Mouse (Mus musculus) ES-Bruce4 (cell line): ENCODE measurements at regions not wholly inside any gene's neighbourhood (a gene's known extent, or its start where the extent isn't known, plus 50 kb on each side); places are given as distances from the start of the nearest gene placed in this dataset.
A peak's percentile ranks its signal among the peaks of the same experiment; 100 is the strongest.

Source experiments
- H3K27ac ChIP-seq: 2 replicates; pipeline ENCODE4 v1.5.1; 2012; ENCODE audit warnings: low read length, inconsistent platforms; ENCODE audit not compliant: insufficient read depth
- H3K27me3 ChIP-seq: 2 replicates; pipeline ENCODE4 v1.6.1; 2012; ENCODE audit warnings: mild to moderate bottlenecking, low read length, inconsistent platforms; ENCODE audit not compliant: control insufficient read depth, poor library complexity, insufficient read depth, severe bottlenecking
- H3K36me3 ChIP-seq: 2 replicates; pipeline ENCODE4 v1.6.1; 2012; ENCODE audit warnings: inconsistent platforms, mild to moderate bottlenecking, low read length, moderate library complexity; ENCODE audit not compliant: control insufficient read depth, poor library complexity, insufficient read depth, severe bottlenecking
- H3K4me1 ChIP-seq: one replicate; pipeline ENCODE4 v1.8.1; 2011; ENCODE audit warnings: low read length; ENCODE audit not compliant: control insufficient read depth, insufficient read depth
- H3K4me3 ChIP-seq: 2 replicates; pipeline ENCODE4 v1.5.1; 2011; ENCODE audit warnings: low read depth, mild to moderate bottlenecking, low read length
- H3K9ac ChIP-seq: 2 replicates; pipeline ENCODE4 v1.6.1; 2012; ENCODE audit warnings: low read depth, mild to moderate bottlenecking, inconsistent platforms; ENCODE audit not compliant: poor library complexity, severe bottlenecking
- H3K9me3 ChIP-seq: replicated peaks from 2 replicates; pipeline ENCODE4 v1.6.1; 2012; ENCODE audit warnings: mild to moderate bottlenecking, low read length, inconsistent platforms; ENCODE audit not compliant: control insufficient read depth, poor library complexity, insufficient read depth, severe bottlenecking
- CTCF ChIP-seq: IDR thresholded peaks from one replicate; pipeline ENCODE4 v1.8.1; 2011; ENCODE audit warnings: low read depth, low read length
- EP300 ChIP-seq: IDR thresholded peaks from 2 replicates; pipeline ENCODE4 v1.6.1; 2011; ENCODE audit warnings: low read depth, low read length; ENCODE audit not compliant: insufficient read depth
- POLR2A ChIP-seq: IDR thresholded peaks from one replicate; pipeline ENCODE4 v1.8.1; 2011; ENCODE audit warnings: low read length; ENCODE audit not compliant: insufficient read depth

- no peaks in the 10 kb centered on the region for H3K36me3 ChIP-seq
- no peak for TF ChIP-seq CTCF
- TF ChIP-seq EP300, result 0 out of 2 replicates have a peak, but pooled peaks have one; percentile 16
- no peak for TF ChIP-seq POLR2A
- H3K9me3 ChIP-seq, result no peaks in the 10 kb centered on the region
- no peaks in the 10 kb centered on the region for H3K27me3 ChIP-seq
- H3K4me3 ChIP-seq, result no peak overlapping the region
- no peaks in the 10 kb centered on the region for H3K4me1 ChIP-seq
- no peak overlapping the region for H3K27ac ChIP-seq
- no peak overlapping the region for H3K9ac ChIP-seq
Observed at GRCm38 (mm10) chr8:35943686-35944085, 178.1 kb downstream of the Gm19410 start.

- Histone ChIP-seq H3K4me3 (no peak overlapping the region), H3K9ac (no peak overlapping the region), H3K27me3 (no peaks in the 10 kb centered on the region), H3K9me3 (no peaks in the 10 kb centered on the region), H3K4me1 (no peaks in the 10 kb centered on the region), H3K27ac (no peak overlapping the region), H3K36me3 (no peaks in the 10 kb centered on the region)
- no peak for TF ChIP-seq CTCF
- TF ChIP-seq POLR2A, result no peak
- TF ChIP-seq EP300, result no peak
Observed at GRCm38 (mm10) chr8:35944461-35944860, 178.9 kb downstream of the Gm19410 start.

- no peaks in the 10 kb centered on the region for H3K27me3 ChIP-seq
- H3K36me3 ChIP-seq, result no peaks in the 10 kb centered on the region
- H3K4me3 ChIP-seq, result no peak overlapping the region
- no peaks in the 10 kb centered on the region for H3K9me3 ChIP-seq
- no peak overlapping the region for H3K9ac ChIP-seq
- no peaks in the 10 kb centered on the region for H3K4me1 ChIP-seq
- no peak overlapping the region for H3K27ac ChIP-seq
- 0 out of 2 replicates have a peak, but pooled peaks have one; percentile 42 for TF ChIP-seq EP300
- TF ChIP-seq CTCF, result no peak
Observed at GRCm38 (mm10) chr8:35946539-35946940, 180.9 kb downstream of the Gm19410 start.

GRCm38 (mm10) chr8:35948146-35948545 is 182.6 kb downstream of the Gm19410 start:
- TF ChIP-seq POLR2A, result no peak
- no peak for TF ChIP-seq CTCF
- no peak for TF ChIP-seq EP300
- Histone ChIP-seq H3K4me3 (no peak overlapping the region), H3K36me3 (no peaks in the 10 kb centered on the region), H3K27me3 (no peaks in the 10 kb centered on the region), H3K9me3 (no peaks in the 10 kb centered on the region), H3K27ac (no peak overlapping the region), H3K4me1 (no peaks in the 10 kb centered on the region), H3K9ac (no peak overlapping the region)

- Histone ChIP-seq H3K27me3 (no peaks in the 10 kb centered on the region), H3K9me3 (no peaks in the 10 kb centered on the region), H3K4me3 (no peak overlapping the region), H3K27ac (no peak overlapping the region), H3K4me1 (no peaks in the 10 kb centered on the region), H3K36me3 (no peaks in the 10 kb centered on the region), H3K9ac (no peak overlapping the region)
- TF ChIP-seq EP300 (no peak), POLR2A (no peak), CTCF (no peak)
Observed at GRCm38 (mm10) chr8:35948751-35949183, 183.2 kb downstream of the Gm19410 start.

GRCm38 (mm10) chr8:35955506-35955905 is 189.9 kb downstream of the Gm19410 start:
- Histone ChIP-seq H3K36me3 (no peaks in the 10 kb centered on the region), H3K27me3 (no peaks in the 10 kb centered on the region), H3K27ac (no peak overlapping the region), H3K4me3 (no peak overlapping the region), H3K9me3 (no peaks in the 10 kb centered on the region), H3K4me1 (no peaks in the 10 kb centered on the region), H3K9ac (no peak overlapping the region)
- TF ChIP-seq POLR2A, result no peak
- TF ChIP-seq EP300, result no peak
- no peak for TF ChIP-seq CTCF
